Mouse (Mus musculus) hindbrain, postnatal 0 days (tissue): ENCODE results near the gene Ss18l2. TPM values are rescaled to one million over a fixed set of nuclear protein-coding genes. Genes with fewer than 3 reads are reported as not detected.
A peak's percentile ranks its signal among the peaks of the same experiment; 100 is the strongest.

Experiments
- ATAC-seq: fragments of 200-750 bp; cut with Nextera tagmentation; 2 replicates; pipeline ENCODE4 v1.8.0; 2017; ENCODE audit warnings: mild to moderate bottlenecking, moderate TSS enrichment, moderate library complexity
- DNase-seq: peaks from one replicate; pipeline ENCODE4 v3.0.0-alpha.2; 2015; ENCODE audit warnings: low spot score
- H3K27ac ChIP-seq: fragments of 300-500 bp; sonication (generic); 2 replicates; pipeline ENCODE4 v1.5.1; 2014; ENCODE audit warnings: mild to moderate bottlenecking
- H3K27me3 ChIP-seq: fragments of 300-500 bp; sonication (generic); 2 replicates; pipeline ENCODE4 v1.6.1; 2014; ENCODE audit warnings: low read length, mixed read lengths; ENCODE audit not compliant: insufficient read depth
- H3K36me3 ChIP-seq: fragments of 300-500 bp; sonication (generic); 2 replicates; pipeline ENCODE4 v1.6.1; 2014; ENCODE audit warnings: low read length, mixed read lengths; ENCODE audit not compliant: insufficient read depth
- H3K4me1 ChIP-seq: fragments of 300-500 bp; sonication (generic); 2 replicates; pipeline ENCODE4 v1.6.1; 2014; ENCODE audit warnings: antibody characterized with exemption, low read length, mixed read lengths; ENCODE audit not compliant: insufficient read depth
- H3K4me2 ChIP-seq: fragments of 300-500 bp; sonication (generic); 2 replicates; pipeline ENCODE4 v1.6.1; 2014; ENCODE audit warnings: low read depth, mild to moderate bottlenecking, low read length, moderate library complexity, mixed read lengths
- H3K4me3 ChIP-seq: fragments of 300-500 bp; sonication (generic); 2 replicates; pipeline ENCODE4 v1.5.1; 2014; ENCODE audit warnings: low read length
- H3K9ac ChIP-seq: fragments of 300-500 bp; sonication (generic); replicated peaks from 2 replicates; pipeline ENCODE4 v1.6.1; 2014; ENCODE audit warnings: mild to moderate bottlenecking, low read length, moderate library complexity, mixed read lengths
- H3K9me3 ChIP-seq: fragments of 300-500 bp; sonication (generic); 2 replicates; pipeline ENCODE4 v1.6.1; 2016; ENCODE audit warnings: low read length, mixed read lengths
- CTCF ChIP-seq: IDR thresholded peaks from 2 replicates; pipeline ENCODE4 v1.5.1; 2016; ENCODE audit warnings: antibody characterized with exemption, control low read depth, low read depth
- WGBS: fragments of 180-500 bp; shearing (Covaris S2); extraction: QIAGEN DNeasy Blood & Tissue Kit; methylation state at CpG from one replicate; pipeline ENCODE4 v1.1.7; 2014; 5-methylcytosine and 5-hydroxymethylcytosine counted together
- polyA plus RNA-seq: library from polyadenylated mRNA; unstranded; fragments of >200 nt; fragmentation: Nextera tagmentation; extraction: Ambion mirVana; gene quantifications from 2 replicates; pipeline ENCODE4 v1.2.1, GENCODE M21; 2015
- total RNA-seq: library from RNA; depleted of rRNA; stranded (reverse); fragments of >200 nt; gene quantifications from 2 replicates; pipeline ENCODE4 v1.2.3, GENCODE M21; 2014; rRNA removed

Ss18l2 gene
- total RNA-seq (62.4 and 62.6 TPM in 2 replicates), polyA plus RNA-seq (231 and 246 TPM in 2 replicates)

DNA sequence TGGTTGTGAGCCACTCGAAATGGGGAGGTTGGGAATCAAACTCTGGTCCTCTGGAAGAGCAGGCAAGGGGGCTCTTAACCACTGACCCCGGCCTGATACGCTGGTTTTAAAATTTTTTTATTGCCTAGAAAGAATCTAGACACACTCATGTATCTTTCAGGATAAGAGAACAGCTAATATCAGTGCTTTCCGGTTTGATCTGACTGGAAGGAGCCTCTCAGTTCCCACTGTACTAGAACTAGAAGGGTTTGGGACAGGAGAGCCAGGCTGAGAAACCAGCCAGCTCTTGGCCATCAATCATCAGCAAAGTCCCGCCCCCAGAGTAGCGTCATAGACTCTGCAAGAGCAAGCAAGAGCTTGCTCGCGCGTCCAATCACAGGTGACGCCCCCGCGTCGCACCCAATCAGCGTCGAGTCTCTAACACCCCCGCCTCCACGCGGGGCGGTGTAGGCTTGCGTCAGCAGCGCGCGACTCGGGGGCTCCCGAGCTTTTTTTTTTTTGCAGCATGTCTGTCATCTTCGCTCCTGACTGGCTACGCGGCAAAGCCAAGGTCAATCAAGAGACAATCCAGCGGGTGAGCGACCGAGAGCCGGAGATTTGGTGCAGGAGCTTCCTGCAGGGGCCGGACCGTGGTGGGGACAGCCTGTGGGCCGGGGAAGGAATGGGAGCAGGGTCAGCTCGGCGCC lies at the start of gene Ss18l2:
Ss18l2 (plus strand) TSS at position 432 of the 686 bp plus-strand sequence.
- DNase-seq (peak; percentile 100), ATAC-seq (peak; percentile 99)
- peaks cover 11% of the 10 kb centered on the region for H3K36me3 ChIP-seq
- H3K27me3 ChIP-seq, result no peaks in the 10 kb centered on the region
- H3K9ac ChIP-seq, result peak within 1 kb of the TSS; percentile 96
- 5% methylated on average over 37 of the region's 37 CpGs for WGBS
- H3K27ac ChIP-seq, result peak within 1 kb of the TSS; percentile 96
- no peaks in the 10 kb centered on the region for H3K9me3 ChIP-seq
- TF ChIP-seq CTCF, result no peak
- peak within 1 kb of the TSS; percentile 96 for H3K4me3 ChIP-seq
- peaks cover 12% of the 10 kb centered on the region for H3K4me1 ChIP-seq
- peak within 1 kb of the TSS; percentile 85 for H3K4me2 ChIP-seq

GRCm38 (mm10) chr9:121663467-121663866 lies 46.7 kb upstream of the Ss18l2 start:
- DNase-seq (no peak), ATAC-seq (no peak)
- 83% methylated on average over 6 of the region's 6 CpGs for WGBS
- Histone ChIP-seq H3K27me3 (no peaks in the 10 kb centered on the region), H3K36me3 (no peaks in the 10 kb centered on the region), H3K4me1 (0 out of 2 replicates have a peak, but pooled peaks cover 4% of the 10 kb centered on the region), H3K4me3 (no peak overlapping the region), H3K27ac (no peak overlapping the region), H3K4me2 (no peak overlapping the region), H3K9me3 (no peaks in the 10 kb centered on the region), H3K9ac (no peak overlapping the region)
- TF ChIP-seq CTCF, result no peak

DNA sequence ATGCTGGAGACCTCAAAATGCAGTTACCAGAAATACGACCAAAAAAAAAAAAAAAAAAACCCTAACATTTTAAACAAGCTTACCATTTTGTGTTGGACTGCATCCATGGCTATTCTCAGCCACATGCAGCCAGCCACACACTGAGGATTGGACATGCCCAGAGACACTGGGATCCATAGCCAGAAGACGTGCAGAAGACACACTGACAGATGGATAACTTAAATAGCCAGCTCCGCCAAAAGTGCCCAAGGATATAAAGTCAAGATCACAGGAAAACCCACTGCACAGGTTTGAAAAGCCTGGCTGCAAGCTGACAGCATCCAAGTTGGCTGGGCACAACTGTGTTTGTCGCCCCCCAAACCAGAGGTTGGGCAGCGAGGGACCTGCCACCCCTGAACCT lies 46.0 kb upstream of the Ss18l2 start:
- Histone ChIP-seq H3K4me1 (0 out of 2 replicates have a peak, but pooled peaks cover 6% of the 10 kb centered on the region), H3K27ac (no peak overlapping the region), H3K4me2 (no peak overlapping the region), H3K36me3 (no peaks in the 10 kb centered on the region), H3K9ac (no peak overlapping the region), H3K27me3 (no peaks in the 10 kb centered on the region), H3K9me3 (no peaks in the 10 kb centered on the region), H3K4me3 (no peak overlapping the region)
- TF ChIP-seq CTCF, result no peak
- 73% methylated on average over 5 of the region's 5 CpGs for WGBS
- DNase-seq, result no peak
- no peak for ATAC-seq

- H3K27ac ChIP-seq, result peak overlapping the region; percentile 32; the same call in 1 of the 2 replicates
- H3K4me2 ChIP-seq, result no peak overlapping the region
- 0 out of 2 replicates have a peak overlapping the region, but pooled peaks have one; percentile 15 for H3K9ac ChIP-seq
- 45% methylated on average over 16 of the region's 16 CpGs for WGBS
- no peak overlapping the region for H3K4me3 ChIP-seq
- H3K27me3 ChIP-seq, result no peaks in the 10 kb centered on the region
- ATAC-seq (peak; percentile 60), DNase-seq (peak; percentile 66)
- TF ChIP-seq CTCF, result no peak
- H3K36me3 ChIP-seq, result no peaks in the 10 kb centered on the region
- H3K4me1 ChIP-seq, result 0 out of 2 replicates have a peak, but pooled peaks cover 4% of the 10 kb centered on the region
- no peaks in the 10 kb centered on the region for H3K9me3 ChIP-seq
Observed at GRCm38 (mm10) chr9:121666957-121667630, 43.0 kb upstream of the Ss18l2 start.

GRCm38 (mm10) chr9:121667822-121668221 lies 42.3 kb upstream of the Ss18l2 start:
- TF ChIP-seq CTCF, result no peak
- DNase-seq, result no peak
- Histone ChIP-seq H3K27me3 (no peaks in the 10 kb centered on the region), H3K27ac (peak overlapping the region; percentile 32; the same call in 1 of the 2 replicates), H3K4me3 (no peak overlapping the region), H3K36me3 (no peaks in the 10 kb centered on the region), H3K9ac (no peak overlapping the region), H3K4me1 (0 out of 2 replicates have a peak, but pooled peaks cover 4% of the 10 kb centered on the region), H3K4me2 (no peak overlapping the region), H3K9me3 (no peaks in the 10 kb centered on the region)
- ATAC-seq, result no peak
- WGBS, result 51% methylated on average over 11 of the region's 11 CpGs

DNA sequence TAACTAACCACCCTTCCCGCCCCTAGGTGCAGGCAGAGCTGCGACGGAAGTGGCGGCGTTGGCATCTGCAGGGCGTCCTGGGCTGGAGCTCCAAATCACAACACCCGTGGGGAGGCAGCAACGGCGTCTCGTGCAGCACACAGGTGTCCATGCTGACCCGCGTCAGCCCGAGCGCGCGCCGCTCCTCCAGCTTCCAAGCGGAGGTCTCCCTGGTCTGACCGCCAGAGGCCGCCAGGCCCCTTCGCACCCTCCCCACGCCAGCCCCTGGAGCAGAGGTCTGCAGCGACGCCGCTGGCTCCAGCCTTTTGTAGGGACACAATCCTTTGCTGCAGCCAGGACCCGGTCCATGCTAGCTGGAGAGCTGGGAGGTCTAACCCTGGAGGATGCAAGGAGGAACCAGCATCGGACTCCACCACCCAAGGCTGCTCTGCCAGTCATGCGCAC lies 40.8 kb upstream of the Ss18l2 start:
- Histone ChIP-seq H3K4me1 (0 out of 2 replicates have a peak, but pooled peaks cover 4% of the 10 kb centered on the region), H3K27ac (no peak overlapping the region), H3K27me3 (no peaks in the 10 kb centered on the region), H3K4me3 (peak overlapping the region; percentile 26), H3K36me3 (no peaks in the 10 kb centered on the region), H3K9ac (peak overlapping the region; percentile 22), H3K4me2 (peak overlapping the region; percentile 50), H3K9me3 (no peaks in the 10 kb centered on the region)
- ATAC-seq (peak; percentile 71), DNase-seq (peak; percentile 81)
- WGBS, result under 1% methylated on average over 28 of the region's 28 CpGs
- peak; percentile 83 for TF ChIP-seq CTCF
